Mouse (Mus musculus) kidney, postnatal 36 days (tissue): Measurements from ENCODE around the gene Gm29609.
"Not testable (repeated sequence)": the region's sequence is repeated elsewhere in the genome, so short reads cannot be mapped to it uniquely, and the experiment has no call there.

Source experiments
- DNase-seq, 2 experiments: peaks; one replicate each; pipeline ENCODE4 v3.0.0; 2021 to 2022; ENCODE audit warnings: mixed read lengths in 2 of 2

The Gm29609 gene

GRCm38 (mm10) chr5:31179766-31180630, at the start of gene Gm29609, which contains the start of gene Gtf3c2:
Gm29609 (minus strand) TSS chr5:31179911.
Gtf3c2 (minus strand) TSS chr5:31180144.
- peak; percentile 95 to 97 for DNase-seq

DNA sequence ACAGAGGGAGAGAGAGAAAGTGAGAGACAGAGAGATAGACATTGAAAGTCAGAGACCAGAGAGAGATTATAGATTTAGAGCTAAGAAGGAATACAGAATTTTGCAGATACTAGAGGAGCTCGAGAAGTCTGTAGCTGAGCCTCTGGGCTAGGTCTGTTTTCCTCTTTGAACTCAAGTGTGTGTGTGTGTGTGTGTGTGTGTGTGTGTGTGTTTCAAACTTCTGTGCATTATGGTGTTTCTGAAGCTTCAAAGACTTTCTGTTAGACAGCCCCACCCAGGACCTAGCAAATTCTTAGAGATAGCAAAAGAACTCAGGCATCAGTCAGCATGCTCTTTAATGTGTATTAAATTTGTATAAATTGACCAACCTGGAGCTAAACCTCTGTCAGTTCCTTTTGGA, 46.9 kb upstream of the Gm29609 start:
- DNase-seq = no peak

DNA sequence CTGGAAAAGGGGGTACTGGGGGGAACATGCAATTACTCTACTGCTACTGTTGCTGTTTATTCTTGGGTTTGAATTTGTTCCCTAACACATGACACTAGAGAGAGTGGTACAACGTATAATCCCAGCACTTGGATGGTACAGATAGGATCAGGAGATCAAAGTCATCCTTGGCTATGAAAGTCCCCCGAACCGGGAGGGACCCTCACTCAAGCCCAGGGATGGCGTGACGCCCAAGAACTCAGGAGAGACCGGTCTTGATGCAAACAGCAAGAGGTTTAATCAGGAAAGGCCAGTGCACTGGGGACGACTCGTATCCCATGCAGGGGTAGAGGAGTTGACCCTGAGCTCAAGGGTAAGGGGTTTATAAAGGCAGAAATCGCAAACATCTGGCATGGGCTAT, 43.0 kb upstream of the Gm29609 start:
- DNase-seq = no peak

DNA sequence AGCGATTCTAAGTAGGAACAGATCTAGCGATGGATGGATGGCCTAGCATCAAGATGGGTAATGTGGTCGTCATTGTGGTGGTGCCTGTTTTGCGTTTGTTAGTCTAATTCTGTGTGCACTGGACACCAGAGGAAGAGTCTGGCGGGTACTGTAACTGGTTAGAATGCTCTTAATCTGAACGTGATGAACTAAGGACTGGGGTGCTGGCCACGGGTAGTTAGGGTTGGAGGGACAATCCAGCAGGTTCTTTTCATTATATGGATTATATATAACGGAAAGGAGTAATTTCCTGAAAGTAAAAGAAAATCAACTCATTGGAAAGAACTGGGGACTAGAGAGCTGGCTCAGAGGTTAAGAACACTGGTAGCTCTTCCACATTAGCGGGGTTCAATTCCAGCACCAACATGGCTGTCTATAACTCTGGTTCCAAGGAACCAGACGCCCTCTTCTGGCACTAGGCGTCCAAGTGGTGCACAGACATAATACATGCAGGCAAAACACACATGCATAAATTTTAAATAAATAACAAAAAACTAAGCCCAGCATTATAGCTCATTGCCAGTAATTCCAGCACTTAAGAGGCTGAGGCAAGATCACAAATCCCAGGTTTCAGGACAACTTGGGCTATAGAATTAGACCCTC, 41.7 kb upstream of the Gm29609 start:
- DNase-seq = peak; percentile 40 to 62

- DNase-seq = peak; percentile 96 to 99
These were observed 41.0 kb upstream of the Gm29609 start, which contains the start of gene Ppm1g for GRCm38 (mm10) chr5:31220448-31221303. Ppm1g (minus strand) TSS chr5:31220687.

DNA sequence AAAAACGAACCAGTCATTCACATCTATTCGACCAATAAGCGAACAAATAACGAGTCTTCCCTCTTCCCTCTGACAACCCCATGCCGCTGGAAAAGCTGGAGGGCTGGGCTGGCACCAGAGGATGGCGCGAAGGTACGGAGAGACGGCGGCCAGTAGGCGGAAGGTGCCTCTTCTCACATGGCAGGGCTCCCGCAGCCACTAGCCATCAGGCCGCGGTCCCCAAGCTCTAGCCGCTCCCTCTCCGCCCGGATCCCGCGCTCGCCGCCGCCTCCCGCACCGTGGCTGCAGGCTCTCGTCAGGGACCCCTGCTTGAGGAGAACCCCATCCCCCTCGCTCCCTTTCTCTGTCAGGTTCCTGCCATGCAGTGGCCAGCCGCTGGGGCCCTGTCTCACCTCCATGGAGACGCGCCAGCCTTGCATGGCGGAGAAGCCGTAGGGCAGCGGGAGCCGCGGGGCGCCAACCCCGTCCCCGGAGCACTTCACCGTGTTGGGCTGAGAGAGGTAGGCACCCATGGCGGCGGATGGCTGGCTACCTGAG, 40.3 kb upstream of the Gm29609 start:
- peak; percentile 26 to 60 for DNase-seq

- DNase-seq = no peak
These were observed 39.8 kb upstream of the Gm29609 start for GRCm38 (mm10) chr5:31219474-31219873.

DNA sequence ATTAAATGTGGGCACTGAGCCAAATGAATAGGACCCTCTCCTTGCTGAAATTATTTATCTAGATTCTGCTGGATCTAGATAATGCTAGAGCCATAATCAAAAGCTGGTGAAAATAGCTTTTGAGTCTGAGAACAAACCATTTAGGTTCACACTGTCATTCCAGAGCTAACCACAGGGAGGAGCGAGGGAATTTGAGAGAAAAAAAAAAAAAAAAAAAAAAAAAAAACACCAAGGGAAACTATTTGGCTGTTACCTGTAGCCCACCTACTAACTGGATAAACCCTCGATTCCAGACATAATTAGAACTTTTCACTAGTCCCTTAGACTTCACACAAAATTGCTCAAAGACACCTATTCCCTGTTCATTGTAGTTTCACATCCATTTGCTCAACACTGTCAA, 39.4 kb upstream of the Gm29609 start:
- DNase-seq = peak in 1 of 2 experiments; percentile 53

GRCm38 (mm10) chr5:31218294-31218693, 38.6 kb upstream of the Gm29609 start:
- peak in 1 of 2 experiments; percentile 27 for DNase-seq

DNA sequence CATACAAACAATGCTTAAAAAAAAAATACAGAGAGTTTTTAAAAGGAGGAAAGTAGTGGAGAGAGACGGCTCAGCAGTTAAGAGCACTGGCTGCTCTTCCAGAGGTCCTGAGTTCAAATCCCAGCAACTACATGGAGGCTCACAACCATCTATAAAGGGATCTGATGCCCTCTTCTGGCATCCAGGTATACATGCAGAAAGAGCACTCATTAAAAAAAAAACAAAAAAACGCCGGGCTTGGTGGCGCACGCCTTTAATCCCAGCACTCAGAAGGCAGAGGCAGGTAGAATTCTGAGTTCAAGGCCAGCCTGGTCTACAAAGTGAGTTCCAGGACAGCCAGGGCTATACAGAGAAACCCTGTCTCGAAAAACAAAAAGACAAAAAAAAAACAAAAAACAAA, 36.8 kb upstream of the Gm29609 start:
- not testable (repeated sequence) for DNase-seq

DNA sequence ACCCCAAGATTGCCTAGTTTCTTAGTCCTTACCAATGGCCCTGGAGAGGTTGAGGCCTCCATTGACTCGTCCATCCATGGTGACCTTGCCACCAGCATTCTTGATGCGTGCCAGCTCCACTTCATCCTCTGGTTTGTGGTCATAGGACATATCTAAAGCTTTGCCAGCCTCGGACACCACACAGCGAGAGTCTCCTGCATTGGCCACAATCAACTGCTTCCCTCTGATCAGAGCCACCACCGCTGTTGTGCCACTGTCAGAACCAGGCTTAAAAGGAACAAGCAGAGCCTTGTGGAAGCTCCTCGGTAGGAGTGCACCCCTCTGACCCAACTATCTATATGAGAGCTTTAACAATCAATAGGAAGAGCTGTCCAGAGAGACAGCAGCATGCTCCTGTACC, 24.7 kb upstream of the Gm29609 start:
- no peak for DNase-seq

- DNase-seq = no peak
These were observed 24.2 kb upstream of the Gm29609 start for GRCm38 (mm10) chr5:31203866-31204265.

DNA sequence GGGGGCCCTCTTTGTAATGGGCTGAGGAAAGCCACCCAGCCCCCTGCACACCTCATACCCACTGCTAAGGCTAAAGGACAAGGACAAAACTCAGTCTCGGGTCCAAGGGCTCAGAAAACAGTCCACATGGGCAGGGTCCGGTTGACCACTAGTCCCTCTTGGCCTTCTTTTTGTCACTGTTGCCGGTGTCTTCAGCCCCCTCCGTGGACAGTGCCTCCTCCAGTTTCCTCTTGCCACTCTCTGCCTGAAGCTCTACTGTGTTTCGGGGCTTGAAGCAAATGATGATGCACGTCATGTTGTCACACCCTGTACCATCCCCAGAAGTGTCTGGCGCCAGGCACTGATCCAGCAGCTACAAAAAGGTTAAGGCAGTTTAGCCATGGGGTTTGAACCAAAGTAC, 23.2 kb upstream of the Gm29609 start:
- DNase-seq = no peak

GRCm38 (mm10) chr5:31201742-31202590, 22.3 kb upstream of the Gm29609 start, which contains the start of gene Zfp513:
Zfp513 (minus strand) TSS chr5:31202303.
- peak; percentile 95 to 99 for DNase-seq

DNA sequence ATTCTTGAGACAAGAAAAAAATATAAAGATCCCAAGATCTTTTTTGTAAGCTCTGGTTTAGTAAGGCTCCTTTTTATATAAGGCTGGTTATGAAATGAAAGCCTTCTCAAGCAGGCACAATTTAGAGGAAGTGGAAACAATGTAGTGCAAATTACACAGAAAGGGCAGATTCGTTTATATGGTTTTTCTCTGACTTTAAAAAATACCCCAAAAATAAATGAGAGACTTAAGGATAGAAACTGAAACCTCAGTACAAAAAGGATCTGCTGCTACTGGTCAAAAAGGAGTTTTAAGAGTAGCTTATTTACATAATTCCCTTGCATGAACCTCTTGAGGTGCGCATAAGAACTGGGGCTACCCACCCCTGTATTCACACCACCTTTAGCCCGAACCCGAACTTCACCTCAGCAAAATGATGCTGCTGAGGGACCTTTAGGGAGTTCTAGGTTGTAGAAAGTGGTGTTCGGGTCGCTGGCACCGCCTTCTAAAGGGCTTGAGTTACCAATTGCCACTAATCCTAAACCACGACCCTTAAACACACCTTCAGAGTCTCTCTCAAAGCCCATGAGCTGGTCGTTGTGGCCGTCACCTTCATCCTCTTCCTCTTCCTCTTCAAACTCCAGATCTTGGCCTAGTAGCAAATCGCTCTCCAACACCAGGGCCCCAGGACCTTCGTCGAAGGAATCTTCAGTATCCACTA, 21.5 kb upstream of the Gm29609 start:
- DNase-seq = no peak

DNA sequence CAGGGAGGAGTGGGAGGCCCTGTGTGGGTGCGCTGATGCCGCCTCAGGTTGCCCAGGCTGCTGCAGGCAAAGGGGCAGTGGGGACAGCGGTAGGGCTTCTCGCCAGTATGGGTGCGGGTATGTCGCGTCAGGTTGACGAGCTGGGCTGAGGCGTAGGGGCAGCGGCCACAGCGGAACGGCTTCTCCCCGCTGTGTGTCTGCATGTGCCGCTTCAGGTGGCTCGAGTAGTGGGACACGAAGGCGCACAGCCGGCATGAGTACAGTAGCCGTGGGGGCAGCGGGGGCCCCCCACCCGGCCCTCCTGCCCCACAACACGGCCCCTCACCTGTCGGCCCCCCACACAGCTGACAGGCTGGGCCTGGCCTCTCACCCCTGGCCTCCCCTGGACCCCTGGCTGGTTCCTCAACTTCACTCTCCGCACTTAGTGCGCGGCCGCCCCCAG, 20.6 kb upstream of the Gm29609 start:
- peak in 1 of 2 experiments; percentile 25 for DNase-seq

GRCm38 (mm10) chr5:31199893-31200292, 20.2 kb upstream of the Gm29609 start:
- peak in 1 of 2 experiments; percentile 51 for DNase-seq

DNA sequence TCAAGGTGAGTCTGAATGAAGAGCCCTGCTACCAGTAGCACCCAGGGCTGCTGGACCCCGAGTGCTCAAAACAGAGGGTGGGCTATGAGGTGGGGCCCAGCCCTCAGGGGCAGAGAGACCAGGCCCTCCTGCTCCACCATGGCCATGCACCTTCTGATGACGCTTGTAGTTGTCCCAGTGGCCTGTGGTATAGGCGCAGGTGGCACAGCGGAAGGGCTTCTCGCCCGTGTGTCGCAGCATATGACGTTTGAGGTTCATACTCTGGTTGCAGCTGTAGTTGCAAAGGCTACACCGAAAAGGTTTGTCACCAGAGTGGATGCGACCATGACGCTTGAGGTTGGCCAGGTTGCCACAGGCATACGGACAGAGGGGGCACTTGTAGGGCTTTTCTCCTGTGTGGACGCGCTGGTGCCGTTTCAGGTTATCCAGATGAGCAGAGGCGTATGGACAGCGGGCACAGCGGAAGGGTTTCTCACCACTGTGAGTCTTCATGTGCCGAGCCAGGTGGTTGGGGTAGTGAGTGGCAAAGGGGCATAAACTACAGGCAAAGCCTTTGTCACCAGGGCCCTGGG, 19.7 kb upstream of the Gm29609 start:
- DNase-seq = no peak

- DNase-seq = no peak
These were observed 19.1 kb upstream of the Gm29609 start for GRCm38 (mm10) chr5:31198616-31199320.

DNA sequence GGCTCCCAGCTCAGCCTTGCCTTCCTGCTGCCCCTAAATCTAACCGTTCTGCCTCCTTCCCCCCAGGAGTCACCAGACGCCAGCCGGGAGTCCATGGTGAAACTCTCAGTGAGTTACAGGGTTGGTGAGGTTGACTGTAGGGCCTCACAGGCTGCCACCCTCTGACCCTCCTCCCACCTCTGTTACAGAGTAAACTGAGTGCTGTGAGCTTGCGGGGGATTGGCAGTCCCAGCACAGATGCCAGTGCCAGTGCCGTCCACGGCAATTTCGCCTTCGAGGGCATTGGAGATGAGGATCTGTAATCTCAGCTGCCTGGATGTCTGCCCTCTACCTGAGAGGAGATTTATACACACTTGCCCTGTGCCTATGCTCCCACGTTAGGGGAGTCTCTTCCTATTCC, 18.5 kb upstream of the Gm29609 start:
- DNase-seq = no peak
